Mouse (Mus musculus) adrenal gland, adult 18-20 months (tissue): ENCODE data around the gene Slc25a21. TPM values are rescaled to one million over a fixed set of nuclear protein-coding genes. Genes with fewer than 3 reads are reported as not detected.

Experiments used
- DNase-seq, 2 experiments: peaks; one replicate each; pipeline ENCODE4 v3.0.0; 2021 to 2022; ENCODE audit warnings: low spot score in 2 of 2
- total RNA-seq, 2 experiments: library from RNA; stranded (reverse); gene quantifications; 1 replicate in 1 of 2; 2 replicates in 1 of 2; pipeline ENCODE4 v1.2.3; 2021

The Slc25a21 gene
- total RNA-seq, 2 experiments from 2014 or later: 0.64 to 0.66 TPM

DNA sequence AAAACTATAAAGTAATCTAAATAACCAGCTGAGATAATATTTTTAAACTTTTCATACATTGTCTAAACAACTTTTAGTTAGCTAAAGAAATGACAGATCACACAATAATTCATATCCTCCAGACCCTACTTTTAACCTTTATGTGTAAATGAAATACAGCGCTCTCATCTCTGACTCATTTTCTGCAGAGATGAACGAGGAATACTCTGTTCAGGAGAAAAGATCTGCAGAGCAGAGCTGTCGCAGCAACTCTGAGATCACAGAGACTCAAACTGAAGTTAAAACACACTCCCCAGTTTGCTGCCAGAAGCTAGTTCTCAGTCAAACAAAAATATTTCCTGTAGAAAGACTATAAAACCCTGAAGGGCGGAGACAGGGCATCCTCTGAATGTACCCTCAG, 177.5 kb downstream of the Slc25a21 start:
- DNase-seq: no peak

DNA sequence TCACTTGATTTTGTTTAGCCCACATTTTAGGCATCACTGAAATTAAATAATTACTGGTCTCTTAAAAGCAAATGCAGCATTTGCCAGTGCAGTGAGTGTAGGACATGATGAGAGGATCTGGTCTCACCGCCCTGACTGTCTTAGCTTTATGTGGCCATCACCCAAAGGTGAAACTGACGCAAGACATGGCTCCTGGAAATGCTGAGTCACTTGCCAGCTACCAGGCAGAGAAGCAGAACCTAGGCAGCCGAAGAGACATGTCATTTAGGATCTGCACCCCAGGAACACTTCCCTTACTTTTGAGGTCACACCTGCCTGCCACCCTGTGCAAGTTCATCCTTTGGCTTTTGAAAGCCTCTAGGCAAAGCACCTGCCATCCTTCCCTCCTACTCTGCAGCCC, 180.4 kb downstream of the Slc25a21 start:
- no peak for DNase-seq

- DNase-seq: no peak
These were observed 180.9 kb downstream of the Slc25a21 start for GRCm38 (mm10) chr12:57016324-57016723.

- no peak for DNase-seq
These were observed 188.3 kb downstream of the Slc25a21 start for GRCm38 (mm10) chr12:57009010-57009409.

GRCm38 (mm10) chr12:56986049-56986448, 211.2 kb downstream of the Slc25a21 start:
- DNase-seq: peak; percentile 47 to 48

DNA sequence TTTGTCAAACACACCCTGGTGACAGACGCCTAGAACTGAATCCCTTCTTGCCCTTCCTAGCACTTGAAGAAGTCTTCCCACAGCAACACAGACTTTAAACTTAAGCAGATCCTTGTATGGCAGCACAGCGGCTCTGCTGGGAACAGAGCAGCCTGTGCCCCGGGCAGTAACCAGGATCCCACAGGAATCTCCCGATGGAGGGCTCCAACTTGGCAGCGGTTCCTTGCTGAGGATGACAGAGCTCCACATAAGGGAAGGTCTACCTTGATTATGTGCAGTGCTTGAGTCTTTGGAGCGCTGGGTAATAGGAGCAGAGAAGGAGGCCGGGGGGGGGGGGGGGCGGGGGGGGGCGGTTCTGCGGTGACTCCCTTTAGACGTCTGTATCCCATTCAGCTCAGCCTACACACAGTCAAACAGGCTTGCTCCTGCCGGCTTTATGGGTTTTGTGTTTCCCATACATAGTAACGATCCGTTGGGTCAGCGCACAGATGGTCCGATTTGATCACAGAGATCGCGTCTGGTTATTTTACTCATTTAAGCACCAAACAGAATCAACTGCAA, 215.1 kb downstream of the Slc25a21 start:
- no peak for DNase-seq

DNA sequence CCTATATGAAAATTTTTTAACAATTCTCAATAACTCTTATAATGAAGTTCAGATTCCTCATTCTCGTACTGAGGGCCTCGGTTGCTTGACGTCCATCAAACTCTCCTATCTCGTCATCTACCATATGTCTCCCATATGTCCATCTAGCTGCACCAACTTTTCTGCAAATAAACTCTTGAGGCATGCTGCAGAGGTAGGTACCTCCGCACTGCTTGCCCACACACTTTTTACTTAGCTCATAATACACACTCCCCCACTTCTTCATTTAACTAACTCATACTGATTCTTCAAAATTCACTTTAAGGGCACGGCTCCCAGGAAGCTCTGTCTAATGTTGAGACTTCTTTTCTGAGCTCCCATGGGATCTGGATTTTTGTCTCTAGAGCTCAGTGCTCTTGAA, 222.0 kb downstream of the Slc25a21 start:
- no peak for DNase-seq

DNA sequence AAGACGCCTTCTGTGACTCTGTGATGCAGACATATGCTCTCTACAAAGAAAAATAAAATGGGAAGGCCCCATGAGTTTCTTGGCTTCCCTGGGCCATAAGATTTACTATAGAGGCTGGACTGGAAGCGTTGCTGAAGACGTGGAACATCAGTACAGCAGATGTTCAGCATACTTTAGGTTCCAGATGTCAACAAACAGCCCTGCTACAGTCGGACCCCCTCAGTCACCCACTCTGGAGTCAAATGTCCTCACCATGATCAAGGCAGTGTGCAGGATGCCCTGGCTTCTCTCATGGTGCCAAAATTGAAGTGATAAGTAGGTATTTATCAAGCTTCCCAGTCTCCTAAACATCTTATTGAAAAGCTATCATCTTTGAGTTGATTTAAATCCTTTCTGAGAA, 234.0 kb downstream of the Slc25a21 start:
- no peak for DNase-seq

GRCm38 (mm10) chr12:56959230-56960051, 237.8 kb downstream of the Slc25a21 start:
- DNase-seq: no peak

DNA sequence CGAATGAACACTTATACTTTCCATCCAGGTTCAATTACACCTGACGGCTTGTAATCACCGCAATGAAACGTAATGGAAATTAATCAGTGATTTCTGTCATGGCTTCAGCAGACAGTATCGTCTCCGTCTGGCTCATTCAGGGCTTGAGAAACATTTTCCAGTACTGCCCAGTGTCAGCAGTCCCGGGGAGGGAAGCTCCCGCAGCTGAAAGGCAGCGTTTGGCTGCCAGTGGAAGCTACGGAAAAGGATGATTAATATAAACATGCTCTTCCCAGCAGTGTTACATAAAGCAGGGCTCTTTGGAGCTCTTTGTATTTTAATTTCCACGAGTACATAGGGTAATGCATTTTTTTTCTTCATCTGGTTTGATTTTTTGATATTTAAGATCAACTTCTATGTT, 239.0 kb downstream of the Slc25a21 start:
- no peak for DNase-seq

DNA sequence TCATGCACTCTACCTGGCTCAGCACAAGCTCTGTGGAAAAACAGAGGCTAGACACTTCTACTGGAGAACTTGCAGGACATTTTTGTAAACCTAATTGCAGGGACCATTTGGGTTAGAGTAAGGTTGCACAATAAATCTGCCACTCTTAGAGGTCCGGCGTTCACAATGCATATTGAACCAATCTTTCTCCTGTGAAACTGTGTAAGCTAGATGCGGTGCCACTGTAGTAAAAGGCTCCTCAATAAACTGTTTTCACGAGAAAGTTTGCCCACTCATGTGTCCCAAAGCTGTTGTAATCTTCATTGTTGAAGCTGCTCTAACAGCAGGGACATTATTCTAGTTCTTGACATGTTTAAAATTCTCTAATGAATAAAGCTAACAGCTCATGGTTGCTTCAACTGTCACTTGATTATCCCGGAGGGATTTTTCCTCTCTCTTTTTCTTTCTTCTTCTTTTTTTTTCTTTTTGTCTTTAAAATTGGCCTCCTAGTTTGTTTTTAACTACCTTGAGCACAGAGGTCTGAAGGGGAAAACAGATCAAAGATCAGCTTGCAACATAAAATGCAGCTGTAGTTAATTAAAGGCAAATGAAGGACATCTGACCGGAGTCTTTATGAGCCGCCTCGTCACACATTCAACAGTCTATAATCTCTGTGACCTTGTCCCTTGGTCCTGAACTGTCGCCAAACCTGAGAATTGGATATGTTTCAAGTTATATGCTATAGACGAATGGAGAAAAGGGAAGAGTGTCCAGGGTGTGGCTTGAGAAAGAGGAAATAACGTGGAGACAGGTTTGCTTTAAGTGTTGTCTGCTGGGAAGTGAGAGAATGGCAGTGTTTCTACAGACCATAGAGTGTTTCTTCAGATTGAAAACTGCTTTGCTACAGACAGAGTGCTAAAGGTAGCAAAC, 245.3 kb downstream of the Slc25a21 start:
- DNase-seq: no peak

DNA sequence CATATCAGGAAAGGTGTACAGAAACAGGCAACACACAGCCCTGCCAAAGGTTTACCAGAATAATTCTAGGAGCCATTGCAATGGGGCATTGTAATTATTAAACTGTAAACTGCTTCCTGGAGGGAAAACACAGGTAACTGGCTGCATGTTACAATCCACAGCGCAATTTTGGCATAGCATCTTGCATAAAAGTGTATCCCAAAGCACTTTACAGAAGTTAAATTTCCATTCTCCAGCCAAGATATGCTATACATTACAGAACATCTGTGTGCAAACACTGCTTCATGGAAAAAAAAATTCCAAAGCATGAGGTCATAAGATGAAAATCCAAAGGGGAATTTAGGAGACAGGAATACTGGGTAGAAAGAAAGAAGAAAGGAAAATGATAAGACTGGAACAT, 253.0 kb downstream of the Slc25a21 start:
- DNase-seq: no peak

DNA sequence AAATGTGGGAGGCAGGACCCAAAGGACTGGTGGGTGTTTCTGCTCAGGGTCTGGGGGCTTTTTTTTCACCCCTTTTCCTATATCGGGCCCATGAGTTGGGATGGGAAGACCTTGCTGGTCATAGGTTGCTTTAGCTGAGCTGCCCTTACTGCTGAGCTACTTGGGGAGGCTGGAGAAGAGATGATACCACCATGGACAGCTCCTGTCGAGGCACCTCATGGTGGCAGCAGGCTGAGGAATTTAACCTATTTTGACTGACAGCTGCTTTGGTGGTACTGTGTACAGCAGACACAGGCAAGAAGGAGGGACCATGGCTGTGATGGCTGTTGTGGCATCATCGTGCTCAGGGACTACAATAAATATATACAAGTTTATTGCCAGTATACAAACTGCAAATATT, 256.4 kb downstream of the Slc25a21 start:
- no peak for DNase-seq

GRCm38 (mm10) chr12:56918145-56918544, 279.1 kb downstream of the Slc25a21 start:
- DNase-seq: no peak

DNA sequence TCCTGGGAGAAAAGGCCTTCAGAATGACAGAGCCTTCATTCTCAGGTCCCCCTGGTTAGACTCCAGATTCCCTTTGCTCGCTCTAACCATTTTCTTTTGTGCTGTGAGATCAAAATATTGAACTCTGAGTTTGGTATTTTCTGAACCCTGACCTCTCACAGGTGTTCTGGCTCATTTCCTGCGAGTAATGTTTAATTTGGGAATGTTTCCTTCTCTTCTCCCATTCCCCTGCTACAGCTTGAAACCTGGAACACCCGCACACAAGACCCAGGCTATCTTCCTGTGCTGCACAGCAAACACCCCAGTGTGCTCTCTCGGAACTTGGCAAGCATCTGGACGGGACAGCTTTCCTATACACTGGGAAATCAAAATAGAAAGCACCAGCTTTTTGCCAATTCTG, 290.8 kb downstream of the Slc25a21 start:
- no peak for DNase-seq

- DNase-seq: no peak
These were observed 291.5 kb downstream of the Slc25a21 start for GRCm38 (mm10) chr12:56905652-56906305.

GRCm38 (mm10) chr12:56905222-56905621, 292.1 kb downstream of the Slc25a21 start:
- no peak for DNase-seq

DNA sequence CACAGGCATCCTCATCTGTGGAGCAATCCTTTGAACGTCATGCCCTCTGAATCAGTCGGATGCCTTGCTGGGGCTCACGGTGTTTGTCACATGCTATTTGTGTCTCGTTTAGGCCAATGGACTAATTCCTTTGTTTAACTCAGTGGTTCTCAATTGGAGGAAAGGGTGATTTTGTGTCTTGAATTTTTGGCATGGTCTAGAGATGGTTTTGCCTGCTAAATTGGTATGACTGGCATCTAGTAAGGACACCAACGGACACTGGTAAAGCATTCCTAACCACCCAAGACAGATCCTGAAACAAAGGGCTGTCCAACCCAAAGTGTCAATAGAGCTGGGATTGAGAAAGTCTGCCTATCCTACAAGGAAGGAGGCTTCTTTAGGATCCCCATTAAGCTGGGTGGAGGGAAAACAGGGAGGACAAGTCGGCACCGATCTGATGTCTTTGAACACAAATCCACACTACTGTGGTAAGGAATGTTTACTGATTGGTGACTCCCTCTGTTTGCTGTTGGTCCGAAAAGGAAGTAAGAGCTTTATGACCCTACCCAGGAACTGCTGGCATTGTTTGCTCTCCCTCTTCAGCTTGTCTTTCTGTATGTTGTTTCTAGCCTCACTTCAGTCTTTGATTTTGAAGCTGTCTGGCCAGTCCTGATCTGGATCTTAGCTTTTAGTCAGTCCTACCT, 294.4 kb downstream of the Slc25a21 start:
- DNase-seq: no peak

DNA sequence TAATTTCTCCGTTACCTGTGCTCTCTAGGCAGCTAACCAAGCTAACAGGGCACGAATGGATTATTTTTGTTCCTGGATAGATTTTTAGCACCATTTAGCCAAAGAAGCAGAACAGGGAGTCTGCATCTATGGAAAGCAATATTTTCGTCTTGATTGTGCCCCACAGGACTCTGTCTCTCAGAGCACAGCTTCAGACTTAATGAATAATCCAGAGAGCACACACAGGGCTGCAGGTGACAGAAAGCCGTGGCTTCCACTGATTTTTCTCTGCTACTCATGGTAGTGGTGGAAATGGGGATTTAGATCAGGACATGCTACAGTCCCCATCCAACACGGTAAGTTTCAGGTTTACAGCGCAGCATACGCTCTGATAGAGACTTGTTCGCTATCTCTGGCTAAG, 299.3 kb downstream of the Slc25a21 start:
- no peak for DNase-seq

GRCm38 (mm10) chr12:56897221-56897937, 299.9 kb downstream of the Slc25a21 start:
- no peak for DNase-seq
